Mouse (Mus musculus): ENCODE data around the gene Spire2. TPM values are rescaled to one million over a fixed set of nuclear protein-coding genes. Genes with fewer than 3 reads are reported as not detected.

Gene Spire2
- polyA plus RNA-seq, 1 experiment from 2014 or later = 2.9 TPM

Other genes with a start within 250 kb of the Spire2 start
- gene Rpl13, start 230.4 kb upstream of the Spire2 start, polyA plus RNA-seq (2014; fragmentation: Nextera tagmentation; extraction: Ambion mirVana) = 1,217 and 1,331 TPM in 2 replicates
- 0.27 and 0.31 TPM in 2 replicates for gene Cpne7, start 215.3 kb upstream of the Spire2 start, polyA plus RNA-seq (2014; fragmentation: Nextera tagmentation; extraction: Ambion mirVana)
- gene Sult5a1, start 174.4 kb upstream of the Spire2 start, polyA plus RNA-seq (2014; fragmentation: Nextera tagmentation; extraction: Ambion mirVana) = 6.6 and 8.1 TPM in 2 replicates
- gene Dpep1, start 146.5 kb upstream of the Spire2 start, polyA plus RNA-seq (2014; fragmentation: Nextera tagmentation; extraction: Ambion mirVana) = 1.0 and 1.3 TPM in 2 replicates
- 63.1 and 74.1 TPM in 2 replicates for gene Chmp1a, start 120.0 kb upstream of the Spire2 start, polyA plus RNA-seq (2014; fragmentation: Nextera tagmentation; extraction: Ambion mirVana)
- 3.4 and 5.0 TPM in 2 replicates for gene Spata33, start 119.9 kb upstream of the Spire2 start, polyA plus RNA-seq (2014; fragmentation: Nextera tagmentation; extraction: Ambion mirVana)
- gene Cdk10, start 107.9 kb upstream of the Spire2 start, polyA plus RNA-seq (2014; fragmentation: Nextera tagmentation; extraction: Ambion mirVana) = 22.6 and 24.2 TPM in 2 replicates
- 1.6 TPM in 2 replicates for gene Spata2l, start 96.5 kb upstream of the Spire2 start, polyA plus RNA-seq (2014; fragmentation: Nextera tagmentation; extraction: Ambion mirVana)
- gene Zfp276, start 78.5 kb upstream of the Spire2 start, polyA plus RNA-seq (2014; fragmentation: Nextera tagmentation; extraction: Ambion mirVana) = 11.7 and 12.1 TPM in 2 replicates
- 16.8 and 19.8 TPM in 2 replicates for gene Vps9d1, start 78.4 kb upstream of the Spire2 start, polyA plus RNA-seq (2014; fragmentation: Nextera tagmentation; extraction: Ambion mirVana)
- gene Fanca, start 14.1 kb upstream of the Spire2 start, polyA plus RNA-seq (2014; fragmentation: Nextera tagmentation; extraction: Ambion mirVana) = 22.8 and 27.7 TPM in 2 replicates
- gene Tcf25, start 41.0 kb downstream of the Spire2 start, polyA plus RNA-seq (2014; fragmentation: Nextera tagmentation; extraction: Ambion mirVana) = 148 and 165 TPM in 2 replicates
- 0.06 TPM in 1 of 2 replicates, not detected in the other for gene Mc1r, start 74.4 kb downstream of the Spire2 start, polyA plus RNA-seq (2014; fragmentation: Nextera tagmentation; extraction: Ambion mirVana)
- 13.6 and 13.8 TPM in 2 replicates for gene Tubb3, start 78.7 kb downstream of the Spire2 start, polyA plus RNA-seq (2014; fragmentation: Nextera tagmentation; extraction: Ambion mirVana)
- 32.2 and 36.1 TPM in 2 replicates for gene Def8, start 90.8 kb downstream of the Spire2 start, polyA plus RNA-seq (2014; fragmentation: Nextera tagmentation; extraction: Ambion mirVana)
- 29.8 and 32.9 TPM in 2 replicates for gene Afg3l1, start 145.2 kb downstream of the Spire2 start, polyA plus RNA-seq (2014; fragmentation: Nextera tagmentation; extraction: Ambion mirVana)
- 2.2 and 3.2 TPM in 2 replicates for gene Dbndd1, start 182.8 kb downstream of the Spire2 start, polyA plus RNA-seq (2014; fragmentation: Nextera tagmentation; extraction: Ambion mirVana)
- 17.8 and 18.5 TPM in 2 replicates for gene Gas8, start 186.1 kb downstream of the Spire2 start, polyA plus RNA-seq (2014; fragmentation: Nextera tagmentation; extraction: Ambion mirVana)

Measured in heart, embryonic 11.5 days (tissue).